Mouse (Mus musculus): ENCODE measurements around the gene Ppef2. TPM values are rescaled to one million over a fixed set of nuclear protein-coding genes. Genes with fewer than 3 reads are reported as not detected.

The Ppef2 gene
- total and polyA plus RNA-seq, 2 experiments from 2014 or later = 0.43 to 1.5 TPM

DNA sequence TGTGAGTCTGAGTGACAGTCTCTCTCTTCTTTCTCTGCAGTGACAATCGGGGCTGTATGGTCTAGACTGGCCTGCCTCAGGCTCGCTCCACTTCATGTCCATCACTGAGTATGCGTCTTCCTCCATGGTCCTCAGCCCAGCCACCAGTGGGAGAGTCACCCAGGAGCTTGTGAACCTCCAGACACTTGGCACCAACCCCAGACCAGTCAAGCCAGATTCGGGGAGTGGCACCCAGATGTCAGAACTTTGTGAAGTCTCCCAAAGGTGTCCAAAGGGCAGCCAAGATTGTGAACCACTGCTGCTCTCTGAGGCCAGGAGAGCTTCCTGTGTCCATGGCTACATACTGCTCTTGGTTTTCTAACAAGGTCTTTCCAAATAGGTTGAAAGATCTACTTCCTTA, 43.8 kb downstream of the Ppef2 start:
- H3K4me1 ChIP-seq (ENCODE audit: insufficient read depth, low read length) = no peaks in the 10 kb centered on the region
- no peak overlapping the region for H3K9ac ChIP-seq (replicated peaks; ENCODE audit: low read length)
- WGBS = 90% methylated on average over 4 of the region's 4 CpGs
- H3K36me3 ChIP-seq (ENCODE audit: insufficient read depth, low read length) = no peaks in the 10 kb centered on the region
- ATAC-seq (no peak), DNase-seq (ENCODE audit: low spot score) (no peak)
- H3K27me3 ChIP-seq (ENCODE audit: insufficient read depth, low read length) = no peaks in the 10 kb centered on the region
- H3K27ac ChIP-seq = no peak overlapping the region
- no peak overlapping the region for H3K4me2 ChIP-seq (ENCODE audit: low read depth, low read length)
- TF ChIP-seq CTCF (IDR thresholded peaks at IDR 0.05; ENCODE audit: low read depth) = no peak
- no peak overlapping the region for H3K4me3 ChIP-seq (ENCODE audit: low read length)
- H3K9me3 ChIP-seq (ENCODE audit: low read length) = no peaks in the 10 kb centered on the region

DNA sequence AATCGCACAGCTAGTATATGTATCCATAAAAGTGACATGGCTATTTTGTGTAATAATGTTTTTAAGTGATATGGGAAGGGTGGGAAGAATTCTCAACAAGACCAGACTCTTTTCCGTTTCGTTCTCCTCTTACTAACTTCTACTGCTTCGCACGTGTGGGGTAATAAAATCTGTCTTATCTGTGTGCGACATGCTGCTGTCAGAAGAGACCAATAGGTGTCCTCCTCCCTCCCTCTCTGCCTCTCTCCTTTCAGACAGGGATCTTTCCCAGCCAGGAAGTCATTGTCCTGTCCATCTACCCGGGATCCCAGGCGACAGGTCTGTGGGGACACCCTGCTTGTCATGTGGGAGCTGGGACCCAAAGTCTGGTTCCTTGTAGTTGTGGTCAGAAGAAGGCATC, 45.9 kb downstream of the Ppef2 start:
- 85% methylated on average over 8 of the region's 8 CpGs for WGBS
- ATAC-seq = no peak

DNA sequence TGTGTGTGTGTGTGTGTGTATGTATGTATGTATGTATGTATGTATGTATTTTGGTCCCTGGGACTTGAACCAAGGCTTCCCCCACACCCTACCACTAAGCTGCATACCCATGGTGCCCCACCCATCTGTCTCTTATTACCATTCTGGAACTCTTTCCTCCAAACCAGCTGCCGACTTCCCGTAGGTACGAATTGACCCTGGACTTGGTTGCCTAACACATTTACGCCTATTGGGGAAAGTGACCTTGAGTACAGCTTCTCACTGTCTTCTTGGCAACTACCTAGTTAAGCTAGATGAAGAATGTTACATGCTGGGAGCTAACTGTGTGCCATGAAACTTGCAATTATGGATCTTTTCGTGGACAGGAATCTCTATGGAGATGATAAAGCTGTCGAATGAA, 50.0 kb downstream of the Ppef2 start:
- H3K4me2 ChIP-seq (ENCODE audit: low read depth, low read length) = no peak overlapping the region
- no peak overlapping the region for H3K4me3 ChIP-seq (ENCODE audit: low read length)
- H3K36me3 ChIP-seq (ENCODE audit: insufficient read depth, low read length) = peaks cover 17% of the 10 kb centered on the region; the same call in 1 of the 2 replicates
- ATAC-seq (no peak), DNase-seq (ENCODE audit: low spot score) (no peak)
- 76% methylated on average over 6 of the region's 6 CpGs for WGBS
- no peaks in the 10 kb centered on the region for H3K4me1 ChIP-seq (ENCODE audit: insufficient read depth, low read length)
- H3K27ac ChIP-seq = no peak overlapping the region
- H3K27me3 ChIP-seq (ENCODE audit: insufficient read depth, low read length) = no peaks in the 10 kb centered on the region
- H3K9me3 ChIP-seq (ENCODE audit: low read length) = no peaks in the 10 kb centered on the region
- H3K9ac ChIP-seq (replicated peaks; ENCODE audit: low read length) = no peak overlapping the region
- no peak for TF ChIP-seq CTCF (IDR thresholded peaks at IDR 0.05; ENCODE audit: low read depth)

More for the DNA sequence above, 45.9 kb downstream of the Ppef2 start:
- TF ChIP-seq CTCF (IDR thresholded peaks at IDR 0.05; ENCODE audit: low read depth) = no peak
- no peaks in the 10 kb centered on the region for H3K36me3 ChIP-seq (ENCODE audit: insufficient read depth, low read length)
- no peak overlapping the region for H3K4me2 ChIP-seq (ENCODE audit: low read depth, low read length)
- no peaks in the 10 kb centered on the region for H3K9me3 ChIP-seq (ENCODE audit: low read length)
- H3K27me3 ChIP-seq (ENCODE audit: insufficient read depth, low read length) = no peaks in the 10 kb centered on the region
- no peak overlapping the region for H3K27ac ChIP-seq
- no peak overlapping the region for H3K9ac ChIP-seq (replicated peaks; ENCODE audit: low read length)
- H3K4me1 ChIP-seq (ENCODE audit: insufficient read depth, low read length) = no peaks in the 10 kb centered on the region
- DNase-seq (ENCODE audit: low spot score) = no peak
- H3K4me3 ChIP-seq (ENCODE audit: low read length) = no peak overlapping the region

DNA sequence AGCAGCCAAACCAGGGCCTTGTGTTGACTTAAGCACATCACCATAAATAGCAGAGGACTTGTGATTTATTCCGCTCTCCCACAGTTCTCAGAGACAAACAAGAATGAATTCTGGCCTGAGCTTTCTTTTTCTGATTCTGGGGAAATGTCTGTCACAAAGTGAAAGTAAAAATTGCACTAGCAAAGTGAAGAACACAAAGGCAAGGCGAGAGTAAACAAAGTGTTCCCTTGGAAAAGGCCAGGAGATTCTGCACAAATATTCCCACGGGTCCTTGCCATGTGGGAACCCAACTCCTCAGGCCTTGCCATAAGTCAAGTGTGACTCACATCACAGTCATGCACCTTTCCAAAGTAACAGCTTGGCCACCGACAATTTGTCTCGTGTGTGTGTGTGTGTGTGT, 50.4 kb downstream of the Ppef2 start:
- TF ChIP-seq CTCF (IDR thresholded peaks at IDR 0.05; ENCODE audit: low read depth) = no peak
- Histone ChIP-seq H3K4me3 (ENCODE audit: low read length) (no peak overlapping the region), H3K36me3 (ENCODE audit: insufficient read depth, low read length) (peaks cover 21% of the 10 kb centered on the region), H3K4me1 (ENCODE audit: insufficient read depth, low read length) (no peaks in the 10 kb centered on the region), H3K9ac (replicated peaks; ENCODE audit: low read length) (no peak overlapping the region), H3K4me2 (ENCODE audit: low read depth, low read length) (no peak overlapping the region), H3K27ac (no peak overlapping the region), H3K27me3 (ENCODE audit: insufficient read depth, low read length) (no peaks in the 10 kb centered on the region), H3K9me3 (ENCODE audit: low read length) (no peaks in the 10 kb centered on the region)
- no peak for ATAC-seq
- DNase-seq (ENCODE audit: low spot score) = no peak
- WGBS = 86% methylated on average over 5 of the region's 5 CpGs

DNA sequence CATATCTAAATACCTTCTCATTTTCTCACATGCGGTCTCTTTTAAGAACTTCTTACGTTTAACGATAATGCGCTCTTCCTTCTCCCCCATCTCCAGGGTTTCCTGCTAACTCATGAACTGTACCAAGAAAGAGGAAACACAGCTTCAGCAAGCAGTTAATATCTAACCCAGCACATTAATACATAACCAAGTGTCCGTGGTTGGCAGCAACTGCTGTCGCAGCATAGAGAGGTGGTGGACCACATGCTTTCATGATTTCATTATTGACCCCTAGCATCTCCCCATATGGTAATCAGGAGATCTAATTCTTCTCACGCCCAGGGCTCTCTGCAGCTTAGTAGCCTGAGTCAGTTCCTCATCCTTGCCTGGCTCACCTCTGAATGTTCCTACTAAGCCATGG, 50.9 kb downstream of the Ppef2 start:
- Histone ChIP-seq H3K4me2 (ENCODE audit: low read depth, low read length) (no peak overlapping the region), H3K36me3 (ENCODE audit: insufficient read depth, low read length) (peaks cover 25% of the 10 kb centered on the region), H3K4me3 (ENCODE audit: low read length) (no peak overlapping the region), H3K4me1 (ENCODE audit: insufficient read depth, low read length) (no peaks in the 10 kb centered on the region), H3K9ac (replicated peaks; ENCODE audit: low read length) (no peak overlapping the region), H3K27ac (no peak overlapping the region), H3K27me3 (ENCODE audit: insufficient read depth, low read length) (no peaks in the 10 kb centered on the region), H3K9me3 (ENCODE audit: low read length) (no peaks in the 10 kb centered on the region)
- DNase-seq (ENCODE audit: low spot score) (no peak), ATAC-seq (no peak)
- no peak for TF ChIP-seq CTCF (IDR thresholded peaks at IDR 0.05; ENCODE audit: low read depth)
- WGBS = 88% methylated on average over 7 of the region's 7 CpGs

DNA sequence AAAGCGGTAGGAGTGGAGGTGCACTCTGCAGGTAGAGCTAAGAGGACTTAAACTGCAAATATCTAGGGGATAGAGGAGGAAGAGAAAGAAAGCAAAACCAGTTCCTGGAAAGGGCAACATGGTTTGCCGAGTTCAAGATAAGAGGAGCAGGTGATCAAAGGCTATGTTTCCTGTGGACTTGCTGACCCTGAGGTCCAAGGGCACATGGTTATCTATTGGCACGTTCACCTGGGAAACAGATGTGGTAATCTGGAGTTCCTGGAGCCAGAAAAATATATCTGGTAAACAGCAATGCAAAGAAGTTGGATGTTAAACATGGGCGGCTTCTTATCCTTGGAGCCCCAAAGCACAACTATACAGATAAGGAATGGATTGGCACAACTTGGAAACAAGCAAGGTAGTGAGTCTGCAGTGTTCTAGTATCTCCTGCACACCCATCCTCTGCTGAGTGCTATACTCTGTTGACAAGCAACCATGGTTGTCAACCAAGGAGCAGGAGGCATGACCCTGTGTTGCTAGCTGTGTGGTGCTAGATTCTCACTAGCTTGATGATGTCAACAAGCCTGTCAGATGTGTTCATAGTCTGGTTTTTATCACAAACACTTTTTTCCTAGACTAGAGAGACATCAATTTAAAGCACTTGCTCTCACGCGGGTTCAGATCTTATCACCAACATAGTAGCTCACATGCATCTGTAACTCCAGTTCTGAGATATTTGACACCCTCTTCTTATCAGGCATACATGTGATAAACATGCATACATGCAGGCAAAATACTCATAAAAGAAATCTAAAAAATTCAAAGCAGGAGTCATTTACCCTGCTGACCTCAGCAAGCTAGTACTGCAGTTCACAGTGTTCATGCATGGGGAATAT, 51.7 kb downstream of the Ppef2 start:
- 89% methylated on average over 6 of the region's 6 CpGs for WGBS
- Histone ChIP-seq H3K4me2 (ENCODE audit: low read depth, low read length) (no peak overlapping the region), H3K9me3 (ENCODE audit: low read length) (no peaks in the 10 kb centered on the region), H3K36me3 (ENCODE audit: insufficient read depth, low read length) (peaks cover 28% of the 10 kb centered on the region), H3K27me3 (ENCODE audit: insufficient read depth, low read length) (no peaks in the 10 kb centered on the region), H3K27ac (no peak overlapping the region), H3K9ac (replicated peaks; ENCODE audit: low read length) (no peak overlapping the region), H3K4me3 (ENCODE audit: low read length) (no peak overlapping the region), H3K4me1 (ENCODE audit: insufficient read depth, low read length) (no peaks in the 10 kb centered on the region)
- no peak for ATAC-seq
- no peak for DNase-seq (ENCODE audit: low spot score)
- no peak for TF ChIP-seq CTCF (IDR thresholded peaks at IDR 0.05; ENCODE audit: low read depth)

DNA sequence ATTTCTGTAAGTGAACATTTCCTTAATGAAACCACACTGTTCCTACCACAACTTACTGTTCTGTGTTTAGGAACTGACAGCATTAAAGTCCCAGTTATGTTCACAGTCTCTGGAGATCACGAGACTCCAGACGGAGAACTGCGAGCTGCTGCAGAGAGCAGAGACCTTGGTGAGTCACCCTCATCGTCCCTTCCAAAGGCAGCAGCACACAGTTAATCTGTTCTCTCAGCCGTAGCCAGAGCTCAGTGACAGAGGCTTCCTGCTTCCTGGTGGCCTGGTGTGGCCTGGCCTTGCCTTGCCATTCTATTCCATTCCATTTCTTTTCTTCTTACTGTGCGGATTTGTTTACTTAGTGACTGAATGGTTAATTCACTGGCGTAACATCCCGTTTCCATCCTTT, 57.8 kb downstream of the Ppef2 start:
- 77% methylated on average over 8 of the region's 8 CpGs for WGBS

More for the DNA sequence above, 57.8 kb downstream of the Ppef2 start:
- Histone ChIP-seq H3K36me3 (ENCODE audit: insufficient read depth, low read length) (peaks cover 50% of the 10 kb centered on the region), H3K27me3 (ENCODE audit: insufficient read depth, low read length) (no peaks in the 10 kb centered on the region), H3K4me3 (ENCODE audit: low read length) (no peak overlapping the region), H3K9ac (replicated peaks; ENCODE audit: low read length) (no peak overlapping the region), H3K9me3 (ENCODE audit: low read length) (no peaks in the 10 kb centered on the region), H3K4me1 (ENCODE audit: insufficient read depth, low read length) (no peaks in the 10 kb centered on the region), H3K27ac (no peak overlapping the region), H3K4me2 (ENCODE audit: low read depth, low read length) (no peak overlapping the region)
- DNase-seq (ENCODE audit: low spot score) (no peak), ATAC-seq (no peak)
- TF ChIP-seq CTCF (IDR thresholded peaks at IDR 0.05; ENCODE audit: low read depth) = no peak
